Mouse (Mus musculus) CH12.LX (cell line): ENCODE measurements at regions not wholly inside any gene's neighbourhood (a gene's known extent, or its start where the extent isn't known, plus 50 kb on each side); places are given as distances from the start of the nearest gene placed in this dataset.

Source experiments
- DNase-seq: peaks from one replicate; pipeline ENCODE4 v3.0.0-alpha.2; 2013; ENCODE audit errors: extremely low read depth
- H3K27ac ChIP-seq: 2 replicates; pipeline ENCODE4 v1.5.1; 2012; ENCODE audit warnings: low read depth, mild to moderate bottlenecking, control low read depth, moderate library complexity; ENCODE audit not compliant: insufficient read depth
- H3K27me3 ChIP-seq: replicated peaks from 2 replicates; pipeline ENCODE3; 2012; ENCODE audit warnings: inconsistent platforms
- H3K36me3 ChIP-seq, 2 experiments: replicated peaks in 1 of 2; 2 replicates each; pipeline versions ENCODE3 to v1.6.1; 2012; ENCODE audit warnings: inconsistent platforms in 1 of 2, low read length in 1 of 2, mild to moderate bottlenecking in 1 of 2, mixed read lengths in 1 of 2, moderate library complexity in 1 of 2; ENCODE audit not compliant: control insufficient read depth in 1 of 2, insufficient read depth in 1 of 2
- H3K4me1 ChIP-seq, 2 experiments: 2 replicates each; pipeline ENCODE4 v1.6.1; 2012; ENCODE audit warnings: inconsistent platforms in 1 of 2, moderate library complexity in 1 of 2; ENCODE audit not compliant: insufficient read depth in 2 of 2, control insufficient read depth in 1 of 2
- H3K4me2 ChIP-seq: 2 replicates; pipeline ENCODE4 v1.6.1; 2012; ENCODE audit warnings: low read depth, mild to moderate bottlenecking, control low read depth; ENCODE audit not compliant: poor library complexity, insufficient read depth, severe bottlenecking
- H3K4me3 ChIP-seq, 3 experiments: fragments of 150-350 bp in 1 of 3; sonication (generic) in 1 of 3; replicated peaks in 1 of 3; 2 replicates each; pipeline versions ENCODE3 to v1.5.1; 2011 to 2012; ENCODE audit warnings: low read depth in 2 of 3, low read length in 2 of 3, mild to moderate bottlenecking in 2 of 3, moderate library complexity in 2 of 3, control low read depth in 1 of 3, improper control_type of control experiment in 1 of 3, inconsistent platforms in 1 of 3, mixed read lengths in 1 of 3; ENCODE audit not compliant: poor library complexity in 1 of 3
- H3K79me2 ChIP-seq: replicated peaks from 2 replicates; pipeline ENCODE4 v1.6.1; 2012; ENCODE audit warnings: mild to moderate bottlenecking, moderate library complexity; ENCODE audit not compliant: control insufficient read depth, poor library complexity, insufficient read depth, severe bottlenecking; ENCODE audit errors: extremely low read depth
- H3K9ac ChIP-seq: 2 replicates; pipeline ENCODE4 v1.6.1; 2012; ENCODE audit warnings: low read depth, mild to moderate bottlenecking, control low read depth, moderate library complexity; ENCODE audit not compliant: insufficient read depth
- H3K9me3 ChIP-seq: replicated peaks from 2 replicates; pipeline ENCODE3; 2012; ENCODE audit warnings: low read length, inconsistent platforms, mixed read lengths
- BHLHE40 ChIP-seq: IDR thresholded peaks from 2 replicates; pipeline ENCODE4 v1.6.1; 2011; ENCODE audit warnings: mild to moderate bottlenecking, low read depth, low read length, improper control_type of control experiment
- CHD1 ChIP-seq: IDR thresholded peaks from 2 replicates; pipeline ENCODE4 v1.6.1; 2012; ENCODE audit warnings: low read depth, low read length, improper control_type of control experiment, inconsistent platforms
- CHD2 ChIP-seq: IDR thresholded peaks from 2 replicates; pipeline ENCODE4 v1.6.1; 2011; ENCODE audit warnings: low read length, improper control_type of control experiment
- CTCF ChIP-seq, 2 experiments: IDR thresholded peaks in 1 of 2; conservative IDR thresholded peaks in 1 of 2; 2 replicates each; pipeline ENCODE4 v1.5.1; 2011 to 2012; ENCODE audit warnings: low read depth in 2 of 2, low read length in 2 of 2, improper control_type of control experiment in 1 of 2, inconsistent platforms in 1 of 2, mild to moderate bottlenecking in 1 of 2, moderate library complexity in 1 of 2
- ELF1 ChIP-seq: IDR thresholded peaks from 2 replicates; pipeline ENCODE4 v1.6.1; 2014; ENCODE audit warnings: low read depth, mild to moderate bottlenecking, inconsistent platforms, low read length, improper control_type of control experiment
- EP300 ChIP-seq: IDR thresholded peaks from 2 replicates; pipeline ENCODE4 v1.6.1; 2011; ENCODE audit warnings: low read length, improper control_type of control experiment
- HCFC1 ChIP-seq: IDR thresholded peaks from 2 replicates; pipeline ENCODE4 v1.6.1; 2012; ENCODE audit warnings: low read depth, mild to moderate bottlenecking, inconsistent platforms, low read length, improper control_type of control experiment
- IRF4 ChIP-seq: IDR thresholded peaks from 2 replicates; pipeline ENCODE4 v1.6.1; 2014; ENCODE audit warnings: low read depth, mild to moderate bottlenecking, inconsistent platforms, low read length, improper control_type of control experiment
- JUND ChIP-seq: conservative IDR thresholded peaks from 2 replicates; pipeline ENCODE4 v1.6.1; 2011; ENCODE audit warnings: low read depth, low read length, improper control_type of control experiment
- MAFK ChIP-seq: IDR thresholded peaks from 2 replicates; pipeline ENCODE4 v1.6.1; 2011; ENCODE audit warnings: low read length, improper control_type of control experiment; ENCODE audit not compliant: insufficient replicate concordance
- MEF2A ChIP-seq: IDR thresholded peaks from 2 replicates; pipeline ENCODE4 v1.6.1; 2014; ENCODE audit warnings: low read depth, mild to moderate bottlenecking, inconsistent platforms, low read length, improper control_type of control experiment, borderline replicate concordance
- MXI1 ChIP-seq: IDR thresholded peaks from 2 replicates; pipeline ENCODE4 v1.6.1; 2011; ENCODE audit warnings: mild to moderate bottlenecking, low read depth, low read length, improper control_type of control experiment
- MYC ChIP-seq: IDR thresholded peaks from 2 replicates; pipeline ENCODE4 v1.6.1; 2011; ENCODE audit warnings: low read depth, mild to moderate bottlenecking, improper control_type of control experiment, low read length
- NELFE ChIP-seq: IDR thresholded peaks from 2 replicates; pipeline ENCODE4 v1.6.1; 2011; ENCODE audit warnings: low read depth, low read length, improper control_type of control experiment
- PAX5 ChIP-seq: IDR thresholded peaks from 2 replicates; pipeline ENCODE4 v1.6.1; 2012; ENCODE audit warnings: low read length, inconsistent platforms, mixed read lengths
- POLR2AphosphoS2 ChIP-seq: IDR thresholded peaks from 2 replicates; pipeline ENCODE4 v1.6.1; 2011; ENCODE audit warnings: low read depth, low read length, improper control_type of control experiment
- RCOR1 ChIP-seq: conservative IDR thresholded peaks from 2 replicates; pipeline ENCODE4 v1.6.1; 2012; ENCODE audit warnings: low read depth, mild to moderate bottlenecking, inconsistent platforms, low read length, improper control_type of control experiment
- TBP ChIP-seq: conservative IDR thresholded peaks from 2 replicates; pipeline ENCODE4 v1.6.1; 2011; ENCODE audit warnings: low read depth, low read length, improper control_type of control experiment
- TCF12 ChIP-seq: IDR thresholded peaks from 2 replicates; pipeline ENCODE4 v1.6.1; 2014; ENCODE audit warnings: low read depth, mild to moderate bottlenecking, inconsistent platforms, low read length, improper control_type of control experiment
- UBTF ChIP-seq: IDR thresholded peaks from 2 replicates; pipeline ENCODE4 v1.6.1; 2012; ENCODE audit warnings: low read depth, mild to moderate bottlenecking, inconsistent platforms, low read length, improper control_type of control experiment, moderate library complexity
- ZC3H11A ChIP-seq: IDR thresholded peaks from 2 replicates; pipeline ENCODE4 v1.6.1; 2012; ENCODE audit warnings: low read depth, mild to moderate bottlenecking, inconsistent platforms, low read length, improper control_type of control experiment
- ZMIZ1 ChIP-seq: IDR thresholded peaks from 2 replicates; pipeline ENCODE4 v1.6.1; 2012; ENCODE audit warnings: low read depth, mild to moderate bottlenecking, inconsistent platforms, low read length, improper control_type of control experiment
- dilution Hi-C: fragments of 300-500 bp; cut with MboI; formaldehyde crosslinking; loops from 2 replicates; pipeline ENCODE4 v1.14.3; 2020; ENCODE audit warnings: low sequenced_read_pairs; ENCODE audit not compliant: extremely low pct_unique_long_range_greater_than_20kb, extremely low pct_ligation_motif_present
- in situ Hi-C: fragments of 300-500 bp; cut with MboI; formaldehyde crosslinking; loops from 3 replicates; pipeline ENCODE4 v1.14.3; 2019; ENCODE audit warnings: low sequenced_read_pairs, low pct_ligation_motif_present, low pct_unique_long_range_greater_than_20kb, mixed read lengths

GRCm38 (mm10) chr2:137853399-137854259 lies 402.7 kb upstream of the Btbd3 start:
- Histone ChIP-seq H3K9me3 (peaks cover 26% of the 10 kb centered on the region), H3K79me2 (no peaks in the 10 kb centered on the region), H3K9ac (no peak overlapping the region), H3K27me3 (no peaks in the 10 kb centered on the region), H3K4me2 (no peak overlapping the region), H3K4me1 (no peaks in the 10 kb centered on the region), H3K4me3 (no peak overlapping the region), H3K36me3 (no peaks in the 10 kb centered on the region), H3K27ac (no peak overlapping the region)
- TF ChIP-seq IRF4 (no peak), POLR2AphosphoS2 (no peak), BHLHE40 (no peak), TBP (no peak), CTCF (conservative IDR thresholded peaks at IDR 0.05 in 1 of 2, IDR thresholded peaks at IDR 0.05 in 1 of 2; ENCODE audit: low read depth in 2 of 2, low read length in 2 of 2) (no peak), MYC (no peak), ZMIZ1 (no peak), RCOR1 (no peak), TCF12 (no peak), CHD2 (no peak)
- dilution Hi-C loops, result no loop called here
- DNase-seq, result no peak
- in situ Hi-C loops, result no loop called here

DNA sequence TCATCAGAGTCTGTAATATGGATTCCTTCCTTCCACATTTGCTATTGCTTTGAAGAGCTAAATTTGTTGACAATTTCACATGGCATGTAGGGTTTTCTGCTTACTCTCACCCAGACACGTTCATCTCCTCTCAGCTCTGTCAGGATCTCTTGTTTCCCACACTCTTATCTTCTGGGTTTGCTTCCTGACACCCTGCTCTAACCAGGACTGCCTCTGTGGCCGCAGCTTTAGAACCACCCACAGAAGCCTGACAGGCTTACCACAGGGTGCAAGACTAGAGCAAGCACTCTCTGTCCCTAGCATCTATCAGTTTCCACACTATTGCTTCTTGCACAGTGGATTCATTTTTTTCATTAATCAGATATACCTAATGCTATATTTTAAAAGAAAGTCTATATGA lies 408.5 kb upstream of the Btbd3 start:
- no peak overlapping the region for H3K9ac ChIP-seq
- DNase-seq, result no peak
- H3K36me3 ChIP-seq, result no peaks in the 10 kb centered on the region
- no peaks in the 10 kb centered on the region for H3K79me2 ChIP-seq
- H3K27me3 ChIP-seq, result no peaks in the 10 kb centered on the region
- H3K4me3 ChIP-seq, result no peak overlapping the region
- in situ Hi-C loops, result no loop called here
- TF ChIP-seq BHLHE40 (no peak), EP300 (no peak), ZC3H11A (no peak), MXI1 (no peak), PAX5 (no peak), MAFK (no peak), HCFC1 (no peak), MYC (no peak), NELFE (no peak), JUND (no peak), IRF4 (no peak), MEF2A (no peak), RCOR1 (no peak), ELF1 (no peak), CHD1 (no peak), UBTF (no peak), TCF12 (no peak)
- peaks cover 19% of the 10 kb centered on the region for H3K9me3 ChIP-seq
- no peak overlapping the region for H3K27ac ChIP-seq
- H3K4me2 ChIP-seq, result no peak overlapping the region
- no peaks in the 10 kb centered on the region for H3K4me1 ChIP-seq
- dilution Hi-C loops, result no loop called here
